Comparison of ENCODE assay signal across 20 mouse cellular contexts in the genomic region with DNA sequence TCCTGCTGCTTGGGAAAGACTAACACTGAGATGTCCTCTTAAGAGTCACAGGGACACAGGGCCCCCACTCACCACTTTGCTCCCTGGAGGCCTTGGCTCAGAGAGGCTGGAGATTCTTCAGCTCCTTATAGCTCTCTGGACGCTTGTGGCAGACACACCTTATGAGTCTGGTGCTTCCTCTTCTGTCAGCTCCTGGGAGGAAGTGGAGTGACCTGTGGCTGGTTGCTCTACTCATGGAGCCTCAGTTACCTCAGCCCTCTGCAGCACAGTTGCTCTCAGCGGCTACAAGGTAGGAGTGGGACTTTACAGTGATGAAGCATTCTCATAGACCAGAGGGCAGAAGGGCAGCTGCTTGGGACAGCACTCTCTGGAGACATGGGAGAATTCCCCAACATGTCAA. TPM values are rescaled to one million over a fixed set of nuclear protein-coding genes. Genes with fewer than 3 reads are reported as not detected.
"Had no signal": no experiment of that assay in that cellular context is flagged by ENCODE, and none has a peak within 500 bp of the region (broad histone marks: within the 10 kb centered on the region; RNA-seq: fewer than 3 reads in every experiment).

A gene (minus strand): TSS at position 152 of the 400 bp plus-strand sequence.

- H3K27me3 ChIP-seq: limb, embryonic 13.5 days; liver, embryonic 13.5 days; midbrain, embryonic 15.5 days; neural tube, embryonic 12.5 days; stomach, embryonic 15.5 days had no signal

- H3K4me1 ChIP-seq: liver, embryonic 13.5 days; neural tube, embryonic 12.5 days had no signal

- DNase-seq: kidney, adult 9 months; kidney, postnatal 4 days; left cerebral cortex, postnatal 4 days; liver, embryonic 13.5 days; lung, embryonic 14.5 days; lung, postnatal 10 days; lung, postnatal 4 days; retina, postnatal 1 day; right cerebral cortex, postnatal 4 days; spleen, adult 18-20 months; thymus, postnatal 36 days had no signal

- ATAC-seq: midbrain, embryonic 15.5 days had no signal

- H3K36me3 ChIP-seq: limb, embryonic 13.5 days; liver, embryonic 13.5 days; midbrain, embryonic 15.5 days; neural tube, embryonic 12.5 days; stomach, embryonic 15.5 days had no signal

- H3K9ac ChIP-seq: liver, embryonic 13.5 days; lung, embryonic 14.5 days; midbrain, embryonic 15.5 days; neural tube, embryonic 12.5 days; stomach, embryonic 15.5 days had no signal

- H3K27ac ChIP-seq: kidney, postnatal 0 days; layer of hippocampus, adult 2 months; limb, embryonic 13.5 days; liver, embryonic 13.5 days; midbrain, embryonic 15.5 days; neural tube, embryonic 12.5 days; stomach, embryonic 15.5 days had no signal

- H3K9me3 ChIP-seq: limb, embryonic 13.5 days; liver, embryonic 13.5 days; midbrain, embryonic 15.5 days; neural tube, embryonic 12.5 days; stomach, embryonic 15.5 days had no signal

- H3K4me2 ChIP-seq: limb, embryonic 13.5 days; liver, embryonic 13.5 days; lung, embryonic 14.5 days; midbrain, embryonic 15.5 days; neural tube, embryonic 12.5 days; stomach, embryonic 15.5 days had no signal

- H3K4me3 ChIP-seq: layer of hippocampus, adult 2 months; limb, embryonic 13.5 days; liver, embryonic 13.5 days; midbrain, embryonic 15.5 days; neural tube, embryonic 12.5 days; stomach, embryonic 15.5 days had no signal

RNA-seq across cellular contexts. Expression of the gene that starts here (rescaled TPM):
- total RNA-seq: layer of hippocampus, adult 2 months; left cerebral cortex, postnatal 10 days; left cerebral cortex, postnatal 4 days; monocyte, adult 5-6 weeks had no signal
- polyA plus RNA-seq: limb, embryonic 13.5 days; midbrain, embryonic 15.5 days; testis, adult 2 months had no signal
